Mouse (Mus musculus) C2C12 (cell line): Measurements from ENCODE around the gene Psmg4. TPM values are rescaled to one million over a fixed set of nuclear protein-coding genes. Genes with fewer than 3 reads are reported as not detected.

Experiments used
- H3K27me3 ChIP-seq: one replicate; pipeline ENCODE4 v1.6.1; 2011; ENCODE audit not compliant: control insufficient read depth, insufficient read depth, insufficient read length
- H3K36me3 ChIP-seq: one replicate; pipeline ENCODE4 v1.6.1; 2011; ENCODE audit not compliant: control insufficient read depth, insufficient read depth
- H3K4me3 ChIP-seq: one replicate; pipeline ENCODE4 v1.5.1; 2011; ENCODE audit warnings: mild to moderate bottlenecking, control low read depth; ENCODE audit not compliant: poor library complexity, insufficient read depth, severe bottlenecking
- H3K79me2 ChIP-seq: one replicate; pipeline ENCODE4 v1.6.1; 2011; ENCODE audit not compliant: control insufficient read depth, insufficient read depth
- H3K79me3 ChIP-seq: one replicate; pipeline ENCODE4 v1.6.1; 2011; ENCODE audit warnings: low read depth, control low read depth
- H3ac ChIP-seq: one replicate; pipeline ENCODE3; 2011; ENCODE audit warnings: low read depth; ENCODE audit not compliant: control insufficient read depth, insufficient read length
- CEBPB ChIP-seq: IDR thresholded peaks from one replicate; pipeline ENCODE4 v1.6.1; 2011; ENCODE audit warnings: low read depth, mild to moderate bottlenecking, control low read depth, moderate library complexity
- CTCF ChIP-seq: IDR thresholded peaks from one replicate; pipeline ENCODE4 v1.5.1; 2011; ENCODE audit not compliant: control insufficient read depth, insufficient read depth, insufficient read length
- FOSL1 ChIP-seq: IDR thresholded peaks from one replicate; pipeline ENCODE4 v1.8.0; 2011; ENCODE audit warnings: mild to moderate bottlenecking, low read length; ENCODE audit not compliant: poor library complexity, insufficient read depth, severe bottlenecking
- MAX ChIP-seq: IDR thresholded peaks from one replicate; pipeline ENCODE4 v1.6.1; 2011; ENCODE audit warnings: mild to moderate bottlenecking, control low read depth
- MYOD1 ChIP-seq: IDR thresholded peaks from one replicate; pipeline ENCODE4 v1.6.1; 2011; ENCODE audit warnings: low read depth; ENCODE audit not compliant: control insufficient read depth, insufficient read length
- MYOG ChIP-seq: IDR thresholded peaks from one replicate; pipeline ENCODE4 v1.6.1; 2011; ENCODE audit not compliant: control insufficient read depth, insufficient read length; ENCODE audit errors: extremely low read depth
- USF1 ChIP-seq: IDR thresholded peaks from one replicate; pipeline ENCODE4 v1.6.1; 2011; ENCODE audit warnings: low read depth, mild to moderate bottlenecking, control low read depth, moderate library complexity
- polyA plus RNA-seq: library from polyadenylated mRNA; unstranded; fragments of >200 nt; fragmentation: generic; extraction: Trizol; gene quantifications from one replicate; pipeline ENCODE4 v1.2.1, GENCODE M21; 2012; ENCODE audit warnings: missing spikeins

Psmg4 gene
- polyA plus RNA-seq, 1 experiment = 151 TPM

- H3K36me3 ChIP-seq = no peaks in the 10 kb centered on the region
Observed at GRCm38 (mm10) chr13:34154931-34155272, 7.9 kb upstream of the Psmg4 start.

GRCm38 (mm10) chr13:34156133-34156839 is 6.5 kb upstream of the Psmg4 start:
- Histone ChIP-seq H3K27me3 (no peaks in the 10 kb centered on the region), H3ac (no peak overlapping the region), H3K79me2 (no peaks in the 10 kb centered on the region), H3K79me3 (no peaks in the 10 kb centered on the region), H3K36me3 (no peaks in the 10 kb centered on the region), H3K4me3 (no peak overlapping the region)
- TF ChIP-seq MYOD1 = no peak
- TF ChIP-seq FOSL1 = no peak
- no peak for TF ChIP-seq USF1
- no peak for TF ChIP-seq CTCF
- no peak for TF ChIP-seq CEBPB
- no peak for TF ChIP-seq MYOG
- TF ChIP-seq MAX = no peak

More at GRCm38 (mm10) chr13:34154931-34155272, 7.9 kb upstream of the Psmg4 start:
- TF ChIP-seq CTCF (peak; percentile 2), MYOG (no peak)
- Histone ChIP-seq H3K79me3 (no peaks in the 10 kb centered on the region), H3ac (peak overlapping the region; percentile 26), H3K27me3 (no peaks in the 10 kb centered on the region), H3K4me3 (no peak overlapping the region), H3K79me2 (no peaks in the 10 kb centered on the region)

GRCm38 (mm10) chr13:34156840-34157185 is 6.0 kb upstream of the Psmg4 start:
- Histone ChIP-seq H3K79me2 (no peaks in the 10 kb centered on the region), H3K79me3 (no peaks in the 10 kb centered on the region), H3K4me3 (no peak overlapping the region), H3K27me3 (no peaks in the 10 kb centered on the region), H3ac (no peak overlapping the region), H3K36me3 (no peaks in the 10 kb centered on the region)
- TF ChIP-seq MYOG = no peak
- no peak for TF ChIP-seq MYOD1
- TF ChIP-seq CEBPB = no peak
- TF ChIP-seq FOSL1 = no peak
- no peak for TF ChIP-seq MAX
- TF ChIP-seq CTCF = no peak
- no peak for TF ChIP-seq USF1

GRCm38 (mm10) chr13:34157596-34158157 is 5.1 kb upstream of the Psmg4 start:
- Histone ChIP-seq H3K36me3 (no peaks in the 10 kb centered on the region), H3K79me2 (no peaks in the 10 kb centered on the region), H3K79me3 (no peaks in the 10 kb centered on the region), H3K4me3 (no peak overlapping the region), H3ac (no peak overlapping the region), H3K27me3 (no peaks in the 10 kb centered on the region)
- TF ChIP-seq CTCF = no peak
- TF ChIP-seq FOSL1 = no peak
- TF ChIP-seq MAX = no peak
- TF ChIP-seq USF1 = no peak
- no peak for TF ChIP-seq CEBPB
- TF ChIP-seq MYOD1 = no peak
- TF ChIP-seq MYOG = no peak

- no peak overlapping the region for H3ac ChIP-seq
- peaks cover 17% of the 10 kb centered on the region for H3K79me2 ChIP-seq
- no peak overlapping the region for H3K4me3 ChIP-seq
- no peaks in the 10 kb centered on the region for H3K27me3 ChIP-seq
- H3K79me3 ChIP-seq = peaks cover 4% of the 10 kb centered on the region
- TF ChIP-seq CEBPB = no peak
- no peak for TF ChIP-seq MAX
- TF ChIP-seq FOSL1 = no peak
- no peak for TF ChIP-seq MYOG
- no peak for TF ChIP-seq USF1
- TF ChIP-seq MYOD1 = no peak
- no peak for TF ChIP-seq CTCF
- no peaks in the 10 kb centered on the region for H3K36me3 ChIP-seq
Observed at GRCm38 (mm10) chr13:34159926-34160325, 2.8 kb upstream of the Psmg4 start.

- Histone ChIP-seq H3ac (peak overlapping the region; percentile 46), H3K27me3 (no peaks in the 10 kb centered on the region), H3K79me3 (peaks cover 5% of the 10 kb centered on the region), H3K79me2 (peaks cover 32% of the 10 kb centered on the region), H3K36me3 (no peaks in the 10 kb centered on the region), H3K4me3 (peak overlapping the region; percentile 51)
- TF ChIP-seq FOSL1 (no peak), USF1 (peak; percentile 92)
Observed at GRCm38 (mm10) chr13:34163304-34163975, 676 bp downstream of the Psmg4 start.
